Mouse (Mus musculus) liver, embryonic 13.5 days (tissue): ENCODE measurements around the gene Ntn4. TPM values are rescaled to one million over a fixed set of nuclear protein-coding genes. Genes with fewer than 3 reads are reported as not detected.
"Not testable (repeated sequence)": the region's sequence is repeated elsewhere in the genome, so short reads cannot be mapped to it uniquely, and the experiment has no call there.

ENCODE experiments used
- ATAC-seq: fragments of 200-750 bp; cut with Nextera tagmentation; 2 replicates; pipeline ENCODE4 v1.8.0; 2017; ENCODE audit warnings: low read depth, mild to moderate bottlenecking, moderate number of reproducible peaks, moderate library complexity
- DNase-seq: peaks from one replicate; pipeline ENCODE4 v3.0.0; 2022
- H3K27ac ChIP-seq: fragments of 300-500 bp; sonication (generic); 2 replicates; pipeline ENCODE4 v1.5.1; 2015; ENCODE audit warnings: moderate library complexity, mild to moderate bottlenecking, inconsistent platforms
- H3K27me3 ChIP-seq: fragments of 300-500 bp; sonication (generic); 2 replicates; pipeline ENCODE4 v1.6.1; 2015; ENCODE audit warnings: mild to moderate bottlenecking, inconsistent platforms
- H3K36me3 ChIP-seq: fragments of 300-500 bp; sonication (generic); 2 replicates; pipeline ENCODE4 v1.6.1; 2015; ENCODE audit warnings: mild to moderate bottlenecking, inconsistent platforms
- H3K4me1 ChIP-seq: fragments of 300-500 bp; sonication (generic); replicated peaks from 2 replicates; pipeline ENCODE4 v1.6.1; 2015; ENCODE audit warnings: inconsistent platforms
- H3K4me2 ChIP-seq: fragments of 300-500 bp; sonication (generic); 2 replicates; pipeline ENCODE4 v1.6.1; 2015; ENCODE audit warnings: inconsistent platforms, mild to moderate bottlenecking, moderate library complexity
- H3K4me3 ChIP-seq: fragments of 300-500 bp; sonication (generic); replicated peaks from 2 replicates; pipeline ENCODE4 v1.5.1; 2015; ENCODE audit warnings: mild to moderate bottlenecking, inconsistent platforms
- H3K9ac ChIP-seq: fragments of 300-500 bp; sonication (generic); 2 replicates; pipeline ENCODE4 v1.6.1; 2015; ENCODE audit warnings: mild to moderate bottlenecking, inconsistent platforms
- H3K9me3 ChIP-seq: fragments of 300-500 bp; sonication (generic); replicated peaks from 2 replicates; pipeline ENCODE4 v1.6.1; 2016; ENCODE audit warnings: inconsistent platforms
- WGBS: fragments of 180-500 bp; shearing (Covaris S2); methylation state at CpG from one replicate; pipeline ENCODE4 v1.1.7; 2015; ENCODE audit not compliant: insufficient replicate concordance; 5-methylcytosine and 5-hydroxymethylcytosine counted together
- polyA plus RNA-seq: library from polyadenylated mRNA; unstranded; fragments of >200 nt; fragmentation: Nextera tagmentation; extraction: Ambion mirVana; gene quantifications from 2 replicates; pipeline ENCODE4 v1.2.1, GENCODE M21; 2015

The Ntn4 gene
- polyA plus RNA-seq, 1 experiment from 2014 or later = 0.20 TPM

GRCm38 (mm10) chr10:93685416-93685815 lies 44.9 kb downstream of the Ntn4 start:
- peak overlapping the region; percentile 72; the same call in 1 of the 2 replicates for H3K27ac ChIP-seq
- not testable (repeated sequence) for H3K36me3 ChIP-seq, DNase-seq, H3K4me2 ChIP-seq, H3K9ac ChIP-seq, H3K9me3 ChIP-seq, H3K4me3 ChIP-seq, H3K27me3 ChIP-seq
- WGBS = 18% methylated on average over 3 of the region's 3 CpGs
- H3K4me1 ChIP-seq = peaks cover 82% of the 10 kb centered on the region
- peak; percentile 36; the same call in 1 of the 2 replicates for ATAC-seq

GRCm38 (mm10) chr10:93686579-93686978 lies 46.1 kb downstream of the Ntn4 start:
- no peak for ATAC-seq

GRCm38 (mm10) chr10:93687781-93688180 lies 47.3 kb downstream of the Ntn4 start:
- H3K4me1 ChIP-seq = peaks cover 59% of the 10 kb centered on the region
- H3K36me3 ChIP-seq = no peaks in the 10 kb centered on the region
- ATAC-seq = no peak
- H3K4me3 ChIP-seq = no peak overlapping the region
- H3K9me3 ChIP-seq = no peaks in the 10 kb centered on the region
- no peak overlapping the region for H3K9ac ChIP-seq
- H3K4me2 ChIP-seq = 0 out of 2 replicates have a peak overlapping the region, but pooled peaks have one; percentile 56
- 79% methylated on average over 3 of the region's 3 CpGs for WGBS
- no peak for DNase-seq
- no peak overlapping the region for H3K27ac ChIP-seq
- no peaks in the 10 kb centered on the region for H3K27me3 ChIP-seq

More at GRCm38 (mm10) chr10:93686579-93686978, 46.1 kb downstream of the Ntn4 start:
- no peaks in the 10 kb centered on the region for H3K36me3 ChIP-seq
- WGBS = 83% methylated on average over 6 of the region's 6 CpGs
- no peak overlapping the region for H3K9ac ChIP-seq
- no peak overlapping the region for H3K4me2 ChIP-seq
- H3K4me3 ChIP-seq = no peak overlapping the region
- DNase-seq = no peak
- H3K27me3 ChIP-seq = no peaks in the 10 kb centered on the region
- peaks cover 71% of the 10 kb centered on the region for H3K4me1 ChIP-seq
- no peaks in the 10 kb centered on the region for H3K9me3 ChIP-seq
- H3K27ac ChIP-seq = 0 out of 2 replicates have a peak overlapping the region, but pooled peaks have one; percentile 16

- Histone ChIP-seq H3K4me3 (peak overlapping the region; percentile 29), H3K4me1 (peaks cover 51% of the 10 kb centered on the region), H3K9me3 (no peaks in the 10 kb centered on the region), H3K27ac (peak overlapping the region; percentile 29; the same call in 1 of the 2 replicates), H3K9ac (peak overlapping the region; percentile 58), H3K36me3 (no peaks in the 10 kb centered on the region), H3K27me3 (no peaks in the 10 kb centered on the region), H3K4me2 (peak overlapping the region; percentile 56)
- ATAC-seq (no peak), DNase-seq (no peak)
- 50% methylated on average over 26 of the region's 26 CpGs for WGBS
These were observed 48.1 kb downstream of the Ntn4 start for GRCm38 (mm10) chr10:93688306-93689171.

- Histone ChIP-seq H3K36me3 (no peaks in the 10 kb centered on the region), H3K27me3 (no peaks in the 10 kb centered on the region), H3K9me3 (no peaks in the 10 kb centered on the region), H3K9ac (no peak overlapping the region), H3K4me2 (no peak overlapping the region), H3K4me3 (no peak overlapping the region), H3K4me1 (peaks cover 33% of the 10 kb centered on the region), H3K27ac (no peak overlapping the region)
- DNase-seq = no peak
- 73% methylated on average over 11 of the region's 11 CpGs for WGBS
- no peak for ATAC-seq
These were observed 50.9 kb downstream of the Ntn4 start for GRCm38 (mm10) chr10:93691344-93691743.

- Histone ChIP-seq H3K4me1 (peaks cover 23% of the 10 kb centered on the region), H3K9ac (no peak overlapping the region), H3K4me2 (no peak overlapping the region), H3K27ac (no peak overlapping the region), H3K4me3 (no peak overlapping the region), H3K36me3 (no peaks in the 10 kb centered on the region), H3K27me3 (no peaks in the 10 kb centered on the region), H3K9me3 (no peaks in the 10 kb centered on the region)
- DNase-seq = no peak
- WGBS = 74% methylated on average over 21 of the region's 21 CpGs
- ATAC-seq = no peak
These were observed 54.7 kb downstream of the Ntn4 start for GRCm38 (mm10) chr10:93695043-93695791.

- ATAC-seq (no peak), DNase-seq (no peak)
- Histone ChIP-seq H3K27ac (no peak overlapping the region), H3K27me3 (no peaks in the 10 kb centered on the region), H3K9me3 (no peaks in the 10 kb centered on the region), H3K9ac (no peak overlapping the region), H3K4me3 (no peak overlapping the region), H3K4me1 (peaks cover 30% of the 10 kb centered on the region), H3K36me3 (no peaks in the 10 kb centered on the region), H3K4me2 (no peak overlapping the region)
- 71% methylated on average over 4 of the region's 4 CpGs for WGBS
These were observed 55.5 kb downstream of the Ntn4 start for GRCm38 (mm10) chr10:93696001-93696400.

- Histone ChIP-seq H3K27ac (no peak overlapping the region), H3K4me1 (peaks cover 43% of the 10 kb centered on the region), H3K9ac (no peak overlapping the region), H3K36me3 (no peaks in the 10 kb centered on the region), H3K4me3 (no peak overlapping the region), H3K9me3 (no peaks in the 10 kb centered on the region), H3K27me3 (no peaks in the 10 kb centered on the region), H3K4me2 (no peak overlapping the region)
- 74% methylated on average over 10 of the region's 10 CpGs for WGBS
- DNase-seq (no peak), ATAC-seq (no peak)
These were observed 57.5 kb downstream of the Ntn4 start for GRCm38 (mm10) chr10:93697866-93698483.

- no peaks in the 10 kb centered on the region for H3K9me3 ChIP-seq
- H3K4me1 ChIP-seq = peaks cover 43% of the 10 kb centered on the region
- no peak overlapping the region for H3K27ac ChIP-seq
- 54% methylated on average over 10 of the region's 10 CpGs for WGBS
- H3K4me3 ChIP-seq = peak overlapping the region; percentile 37
- H3K27me3 ChIP-seq = no peaks in the 10 kb centered on the region
- ATAC-seq (no peak), DNase-seq (no peak)
- no peaks in the 10 kb centered on the region for H3K36me3 ChIP-seq
- peak overlapping the region; percentile 58 for H3K4me2 ChIP-seq
- H3K9ac ChIP-seq = 0 out of 2 replicates have a peak overlapping the region, but pooled peaks have one; percentile 42
These were observed 59.4 kb downstream of the Ntn4 start for GRCm38 (mm10) chr10:93699689-93700478.

- H3K36me3 ChIP-seq = no peaks in the 10 kb centered on the region
- DNase-seq = no peak
- no peaks in the 10 kb centered on the region for H3K27me3 ChIP-seq
- WGBS = 17% methylated on average over 21 of the region's 21 CpGs
- H3K9me3 ChIP-seq = no peaks in the 10 kb centered on the region
- no peak overlapping the region for H3K27ac ChIP-seq
- peak overlapping the region; percentile 42 for H3K9ac ChIP-seq
- peak overlapping the region; percentile 58 for H3K4me2 ChIP-seq
- H3K4me3 ChIP-seq = peak overlapping the region; percentile 37
- peaks cover 43% of the 10 kb centered on the region for H3K4me1 ChIP-seq
- ATAC-seq = no peak
These were observed 60.3 kb downstream of the Ntn4 start for GRCm38 (mm10) chr10:93700589-93701363.
